Mouse (Mus musculus) liver, adult 2 months (tissue): ENCODE data around the gene Hacd1. TPM values are rescaled to one million over a fixed set of nuclear protein-coding genes. Genes with fewer than 3 reads are reported as not detected.

Source experiments
- DNase-seq: peaks from one replicate; pipeline ENCODE4 v3.0.0-alpha.2; 2011; ENCODE audit warnings: low read depth, low spot score; ENCODE audit errors: extremely low read depth
- H3K27ac ChIP-seq: fragments of 200-500 bp; replicated peaks from 2 replicates; pipeline ENCODE4 v1.5.1; 2012; ENCODE audit warnings: low read depth, mild to moderate bottlenecking, control low read depth, inconsistent platforms, low read length; ENCODE audit not compliant: insufficient read depth
- H3K27me3 ChIP-seq: fragments of 200-500 bp; 2 replicates; pipeline ENCODE4 v1.6.1; 2012; ENCODE audit warnings: mild to moderate bottlenecking, moderate library complexity, low read length, inconsistent platforms; ENCODE audit not compliant: control insufficient read depth, insufficient read depth
- H3K36me3 ChIP-seq: fragments of 200-500 bp; 2 replicates; pipeline ENCODE4 v1.6.1; 2012; ENCODE audit warnings: low read length, inconsistent platforms; ENCODE audit not compliant: control insufficient read depth, insufficient read depth
- H3K4me1 ChIP-seq: fragments of 200-500 bp; 2 replicates; pipeline ENCODE4 v1.6.1; 2011; ENCODE audit warnings: low read length; ENCODE audit not compliant: control insufficient read depth, insufficient read depth
- H3K4me3 ChIP-seq: fragments of 200-500 bp; 2 replicates; pipeline ENCODE4 v1.5.1; 2011; ENCODE audit warnings: low read depth, mild to moderate bottlenecking, control low read depth, low read length, moderate library complexity; ENCODE audit not compliant: insufficient read depth
- H3K79me2 ChIP-seq: fragments of 200-500 bp; 2 replicates; pipeline ENCODE4 v1.6.1; 2012; ENCODE audit warnings: inconsistent platforms, mild to moderate bottlenecking, low read length, moderate library complexity; ENCODE audit not compliant: control insufficient read depth, insufficient read depth
- H3K9ac ChIP-seq: fragments of 200-500 bp; 2 replicates; pipeline ENCODE4 v1.6.1; 2012; ENCODE audit warnings: low read depth, mild to moderate bottlenecking, control low read depth, inconsistent platforms, low read length
- CTCF ChIP-seq: fragments of 200-500 bp; IDR thresholded peaks from 2 replicates; pipeline ENCODE4 v1.5.1; 2011; ENCODE audit warnings: low read depth, low read length, control low read depth
- POLR2A ChIP-seq: fragments of 200-500 bp; IDR thresholded peaks from 2 replicates; pipeline ENCODE4 v1.6.1; 2011; ENCODE audit warnings: low read length, control low read depth; ENCODE audit not compliant: insufficient read depth; ENCODE audit errors: extremely low read depth
- WGBS: fragments of 180-500 bp; shearing (Covaris S2); methylation state at CpG from one replicate; pipeline ENCODE4 v1.1.7; 2018; 5-methylcytosine and 5-hydroxymethylcytosine counted together
- polyA plus RNA-seq: library from polyadenylated mRNA; depleted of rRNA; stranded (reverse); fragments of >200 nt; gene quantifications from 2 replicates; pipeline ENCODE4 v1.2.3, GENCODE M21; 2012
- total RNA-seq: library from RNA; depleted of rRNA; stranded (reverse); fragments of >200 nt; gene quantifications from 2 replicates; pipeline ENCODE4 v1.2.3, GENCODE M21; 2014

Hacd1 gene
- total and polyA plus RNA-seq, 2 experiments, result 16.1 to 29.2 TPM

DNA sequence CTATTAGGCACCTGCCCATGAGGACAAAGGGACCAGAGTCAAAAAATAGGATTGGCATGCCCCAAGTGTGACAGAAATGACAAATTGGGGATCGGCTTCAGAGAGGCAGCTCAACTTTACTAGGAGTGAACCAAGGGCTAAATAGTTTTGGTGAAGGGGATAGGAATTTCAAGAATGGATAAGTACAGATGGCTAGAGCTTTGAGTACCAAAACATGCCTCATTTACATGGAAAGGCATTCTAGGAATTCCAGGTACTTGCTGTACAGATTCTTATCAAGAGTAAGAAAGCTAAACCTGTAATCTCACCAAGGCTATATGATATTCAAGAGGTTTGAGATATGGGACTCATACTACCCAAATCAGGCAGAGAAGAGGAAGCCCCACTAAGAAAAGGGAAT lies 95.8 kb downstream of the Hacd1 start:
- Histone ChIP-seq H3K27ac (no peak overlapping the region), H3K9ac (no peak overlapping the region), H3K79me2 (no peaks in the 10 kb centered on the region), H3K36me3 (no peaks in the 10 kb centered on the region), H3K4me1 (no peaks in the 10 kb centered on the region), H3K27me3 (no peaks in the 10 kb centered on the region), H3K4me3 (no peak overlapping the region)
- DNase-seq, result no peak
- TF ChIP-seq CTCF (no peak), POLR2A (no peak)
- 89% methylated on average over 1 of the region's 1 CpGs for WGBS

GRCm38 (mm10) chr2:13956463-13956862 lies 99.5 kb downstream of the Hacd1 start:
- Histone ChIP-seq H3K9ac (no peak overlapping the region), H3K4me3 (no peak overlapping the region), H3K4me1 (no peaks in the 10 kb centered on the region), H3K79me2 (no peaks in the 10 kb centered on the region), H3K27ac (no peak overlapping the region), H3K27me3 (no peaks in the 10 kb centered on the region), H3K36me3 (no peaks in the 10 kb centered on the region)
- TF ChIP-seq POLR2A (no peak), CTCF (no peak)
- WGBS, result 40% methylated on average over 2 of the region's 2 CpGs
- DNase-seq, result no peak

DNA sequence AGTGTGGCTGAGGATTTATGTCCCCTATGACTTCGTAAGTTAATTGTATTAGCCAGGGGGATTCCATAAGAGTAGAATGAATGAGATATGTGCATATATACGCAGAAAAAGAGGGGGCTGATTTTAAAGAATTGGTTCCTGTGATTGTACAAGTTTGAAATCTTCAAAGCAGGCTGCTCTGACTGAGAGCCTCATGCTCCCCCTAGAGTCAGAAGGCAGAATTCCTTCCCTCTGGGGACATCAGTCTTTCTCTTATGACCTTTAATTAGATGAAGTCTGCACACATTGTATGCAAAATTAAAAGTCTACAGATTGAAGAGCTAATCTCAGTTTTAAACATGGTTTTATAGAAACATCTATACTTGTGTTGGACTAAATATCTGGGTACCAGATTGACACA lies 117.8 kb downstream of the Hacd1 start:
- Histone ChIP-seq H3K79me2 (no peaks in the 10 kb centered on the region), H3K27ac (no peak overlapping the region), H3K9ac (no peak overlapping the region), H3K27me3 (no peaks in the 10 kb centered on the region), H3K4me1 (no peaks in the 10 kb centered on the region), H3K4me3 (no peak overlapping the region), H3K36me3 (no peaks in the 10 kb centered on the region)
- no peak for TF ChIP-seq CTCF
- TF ChIP-seq POLR2A, result no peak
- WGBS, result 52% methylated on average over 2 of the region's 2 CpGs
- DNase-seq, result no peak

DNA sequence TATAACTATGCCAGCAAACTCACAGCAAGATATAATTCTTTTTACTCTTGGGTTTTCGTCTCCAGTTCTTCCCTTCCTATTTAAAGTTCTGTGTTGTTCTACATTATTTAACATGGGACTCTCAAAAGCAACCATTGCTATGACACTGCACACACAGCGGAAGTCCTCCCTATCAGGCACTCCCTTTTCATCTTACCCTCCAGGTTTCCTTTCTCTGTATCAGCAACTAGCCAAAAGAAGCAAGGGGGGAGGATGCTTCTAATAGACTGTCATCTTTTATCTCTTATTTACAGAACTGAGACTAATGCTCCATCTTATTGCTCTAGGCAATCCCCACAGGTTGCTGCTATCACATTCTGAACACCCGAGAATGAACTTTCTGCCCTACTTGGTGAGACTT lies 120.6 kb downstream of the Hacd1 start:
- TF ChIP-seq POLR2A (no peak), CTCF (no peak)
- no peak overlapping the region for H3K27ac ChIP-seq
- 68% methylated on average over 3 of the region's 3 CpGs for WGBS
- H3K36me3 ChIP-seq, result no peaks in the 10 kb centered on the region
- H3K79me2 ChIP-seq, result no peaks in the 10 kb centered on the region
- no peaks in the 10 kb centered on the region for H3K27me3 ChIP-seq
- no peak for DNase-seq
- H3K4me3 ChIP-seq, result no peak overlapping the region
- no peaks in the 10 kb centered on the region for H3K4me1 ChIP-seq
- no peak overlapping the region for H3K9ac ChIP-seq

DNA sequence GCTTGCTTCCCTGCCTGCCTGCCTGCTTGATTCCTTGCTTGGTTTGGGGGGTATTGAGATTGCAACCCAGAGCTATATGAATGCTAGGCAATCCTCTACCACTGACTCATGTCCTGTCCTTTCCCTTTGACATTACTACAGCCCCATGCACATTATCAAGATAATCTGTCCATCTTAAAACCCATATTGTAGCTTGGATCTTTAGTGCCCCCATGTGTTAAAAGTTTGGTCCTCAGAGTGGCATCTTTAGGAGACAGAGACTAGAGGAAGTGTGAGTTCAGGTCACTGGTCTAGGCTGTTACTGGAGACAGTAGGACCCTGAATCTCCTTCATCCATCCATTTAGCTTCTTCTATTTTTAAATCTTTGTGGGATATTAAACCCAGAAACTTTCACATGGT lies 123.7 kb downstream of the Hacd1 start:
- Histone ChIP-seq H3K79me2 (no peaks in the 10 kb centered on the region), H3K4me1 (no peaks in the 10 kb centered on the region), H3K27me3 (no peaks in the 10 kb centered on the region), H3K36me3 (no peaks in the 10 kb centered on the region), H3K27ac (no peak overlapping the region), H3K4me3 (no peak overlapping the region), H3K9ac (no peak overlapping the region)
- DNase-seq, result no peak
- TF ChIP-seq CTCF (no peak), POLR2A (no peak)

- no peak overlapping the region for H3K4me3 ChIP-seq
- WGBS, result 84% methylated on average over 1 of the region's 1 CpGs
- DNase-seq, result no peak
- TF ChIP-seq POLR2A, result no peak
- TF ChIP-seq CTCF, result no peak
- H3K4me1 ChIP-seq, result no peaks in the 10 kb centered on the region
- H3K79me2 ChIP-seq, result no peaks in the 10 kb centered on the region
- H3K27ac ChIP-seq, result no peak overlapping the region
- no peaks in the 10 kb centered on the region for H3K27me3 ChIP-seq
- no peak overlapping the region for H3K9ac ChIP-seq
- H3K36me3 ChIP-seq, result no peaks in the 10 kb centered on the region
Observed at GRCm38 (mm10) chr2:13930724-13931123, 125.2 kb downstream of the Hacd1 start.
